Mouse (Mus musculus) myocyte (in vitro differentiated cells): Measurements from ENCODE around the gene Clpb.

Source experiments
- CEBPB ChIP-seq: IDR thresholded peaks from 2 replicates; pipeline ENCODE4 v1.6.1; 2011; ENCODE audit warnings: mild to moderate bottlenecking, moderate library complexity; ENCODE audit not compliant: poor library complexity, insufficient read depth, severe bottlenecking
- E2F4 ChIP-seq: IDR thresholded peaks from one replicate; pipeline ENCODE4 v1.6.1; 2011; ENCODE audit warnings: mild to moderate bottlenecking, control low read depth, moderate library complexity; ENCODE audit not compliant: insufficient read depth
- MAX ChIP-seq: IDR thresholded peaks from one replicate; pipeline ENCODE4 v1.6.1; 2011; ENCODE audit warnings: low read depth, mild to moderate bottlenecking, control low read depth
- MYOG ChIP-seq, 3 experiments: IDR thresholded peaks; one replicate each; pipeline ENCODE4 v1.6.1; 2011; ENCODE audit warnings: control low read depth in 2 of 3, low read depth in 2 of 3, mild to moderate bottlenecking in 2 of 3; ENCODE audit not compliant: insufficient read length in 2 of 3, control insufficient read depth in 1 of 3, insufficient read depth in 1 of 3
- POLR2A ChIP-seq: IDR thresholded peaks from one replicate; pipeline ENCODE4 v1.6.1; 2011; ENCODE audit warnings: low read depth, mild to moderate bottlenecking, control low read depth, moderate library complexity; ENCODE audit not compliant: insufficient read length
- POLR2AphosphoS2 ChIP-seq: IDR thresholded peaks from one replicate; pipeline ENCODE4 v1.6.1; 2011; ENCODE audit warnings: low read depth, control low read depth; ENCODE audit not compliant: insufficient read length
- SRF ChIP-seq: IDR thresholded peaks from one replicate; pipeline ENCODE4 v1.6.1; 2011; ENCODE audit warnings: low read depth; ENCODE audit not compliant: control insufficient read depth, insufficient read length
- TCF12 ChIP-seq: IDR thresholded peaks from one replicate; pipeline ENCODE4 v1.6.1; 2011; ENCODE audit warnings: mild to moderate bottlenecking, control low read depth; ENCODE audit not compliant: poor library complexity, insufficient read depth, severe bottlenecking
- TCF3 ChIP-seq: IDR thresholded peaks from one replicate; pipeline ENCODE4 v1.6.1; 2011; ENCODE audit warnings: low read depth, control low read depth; ENCODE audit not compliant: insufficient read length

GRCm38 (mm10) chr7:101709586-101709985 is 46.2 kb downstream of the Clpb start:
- TF ChIP-seq SRF (no peak), POLR2A (no peak), POLR2AphosphoS2 (no peak), CEBPB (no peak), MAX (no peak), TCF12 (no peak), MYOG (IDR thresholded peaks at IDR 0.05; ENCODE audit: control insufficient read depth in 1 of 3, insufficient read depth in 1 of 3, insufficient read length in 2 of 3, low read depth in 2 of 3) (no peak), TCF3 (no peak), E2F4 (no peak)
